Mouse (Mus musculus): Measurements from ENCODE around the gene Adad1.

DNA sequence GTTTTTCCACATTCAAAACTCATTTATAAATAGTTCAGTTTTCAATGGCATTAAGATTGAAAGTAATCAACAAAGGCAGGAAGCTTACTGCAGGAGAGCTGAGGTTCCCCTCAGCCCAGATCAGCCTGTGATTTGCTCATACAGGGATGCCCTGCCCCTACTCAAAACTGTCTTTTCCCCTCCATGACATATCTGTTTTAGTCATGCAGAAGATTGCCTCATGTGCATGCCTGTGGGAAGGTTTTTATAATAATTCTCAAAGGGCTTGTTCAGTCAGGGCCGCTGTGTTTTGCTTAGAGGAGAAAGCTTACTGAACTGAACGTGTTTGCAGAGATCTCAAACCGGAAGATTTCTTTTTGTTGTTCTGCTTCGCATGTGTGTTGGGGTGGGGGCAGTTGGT, 97.8 kb downstream of the Adad1 start:
- TF ChIP-seq CTCF (conservative IDR thresholded peaks at IDR 0.05; ENCODE audit: low read length) = no peak
- TF ChIP-seq NANOG (IDR thresholded peaks at IDR 0.05; ENCODE audit: borderline replicate concordance, low read length) = no peak
